Mouse (Mus musculus) liver, embryonic 15.5 days (tissue): ENCODE results near the gene Cdk5rap1. TPM values are rescaled to one million over a fixed set of nuclear protein-coding genes. Genes with fewer than 3 reads are reported as not detected.
A peak's percentile ranks its signal among the peaks of the same experiment; 100 is the strongest.

Experiments used
- ATAC-seq: fragments of 200-750 bp; cut with Nextera tagmentation; 2 replicates; pipeline ENCODE4 v1.8.0; 2017; ENCODE audit warnings: moderate number of reproducible peaks, mild to moderate bottlenecking, moderate library complexity; ENCODE audit not compliant: insufficient read depth
- H3K27ac ChIP-seq: fragments of 300-500 bp; sonication (generic); replicated peaks from 2 replicates; pipeline ENCODE4 v1.5.1; 2015; ENCODE audit warnings: mild to moderate bottlenecking, inconsistent platforms
- H3K27me3 ChIP-seq: fragments of 300-500 bp; sonication (generic); 2 replicates; pipeline ENCODE4 v1.6.1; 2015; ENCODE audit warnings: mild to moderate bottlenecking, inconsistent platforms
- H3K36me3 ChIP-seq: fragments of 300-500 bp; sonication (generic); replicated peaks from 2 replicates; pipeline ENCODE4 v1.6.1; 2015; ENCODE audit warnings: moderate library complexity, mild to moderate bottlenecking, inconsistent platforms
- H3K4me1 ChIP-seq: fragments of 300-500 bp; sonication (generic); replicated peaks from 2 replicates; pipeline ENCODE4 v1.6.1; 2015; ENCODE audit warnings: inconsistent platforms
- H3K4me2 ChIP-seq: fragments of 300-500 bp; sonication (generic); 2 replicates; pipeline ENCODE4 v1.6.1; 2015; ENCODE audit warnings: moderate library complexity, mild to moderate bottlenecking, inconsistent platforms
- H3K4me3 ChIP-seq: fragments of 300-500 bp; sonication (generic); replicated peaks from 2 replicates; pipeline ENCODE4 v1.5.1; 2015; ENCODE audit warnings: mild to moderate bottlenecking, inconsistent platforms
- H3K9ac ChIP-seq: fragments of 300-500 bp; sonication (generic); 2 replicates; pipeline ENCODE4 v1.6.1; 2015; ENCODE audit warnings: moderate library complexity, mild to moderate bottlenecking, inconsistent platforms
- H3K9me3 ChIP-seq: fragments of 300-500 bp; sonication (generic); replicated peaks from 2 replicates; pipeline ENCODE4 v1.6.1; 2016; ENCODE audit warnings: inconsistent platforms
- WGBS: fragments of 180-500 bp; shearing (Covaris S2); methylation state at CpG from one replicate; pipeline ENCODE4 v1.1.7; 2015; ENCODE audit warnings: mixed read lengths; ENCODE audit not compliant: insufficient replicate concordance; 5-methylcytosine and 5-hydroxymethylcytosine counted together
- polyA plus RNA-seq: library from polyadenylated mRNA; unstranded; fragments of >200 nt; fragmentation: Nextera tagmentation; extraction: Ambion mirVana; gene quantifications from 2 replicates; pipeline ENCODE4 v1.2.1, GENCODE M21; 2015

Gene Cdk5rap1
- polyA plus RNA-seq = 12.6 and 12.8 TPM in 2 replicates

GRCm38 (mm10) chr2:154372842-154373500, at the start of gene Cdk5rap1:
Gene Cdk5rap1 (minus strand): TSS chr2:154373010.
- peak within 1 kb of the TSS; percentile 80 for H3K4me3 ChIP-seq
- H3K27ac ChIP-seq = peak within 1 kb of the TSS; percentile 87
- H3K9me3 ChIP-seq = no peaks in the 10 kb centered on the region
- H3K9ac ChIP-seq = peak within 1 kb of the TSS; percentile 91
- H3K27me3 ChIP-seq = no peaks in the 10 kb centered on the region
- 14% methylated on average over 9 of the region's 9 CpGs for WGBS
- peak; percentile 33; the same call in 1 of the 2 replicates for ATAC-seq
- peaks cover 7% of the 10 kb centered on the region; the same call in 1 of the 2 replicates for H3K36me3 ChIP-seq
- peak within 1 kb of the TSS; percentile 81 for H3K4me2 ChIP-seq
- H3K4me1 ChIP-seq = peaks cover 23% of the 10 kb centered on the region

- peaks cover 19% of the 10 kb centered on the region for H3K27me3 ChIP-seq
- H3K9ac ChIP-seq = no peak overlapping the region
- H3K4me1 ChIP-seq = no peaks in the 10 kb centered on the region
- no peak overlapping the region for H3K27ac ChIP-seq
- H3K36me3 ChIP-seq = no peaks in the 10 kb centered on the region
- H3K4me2 ChIP-seq = no peak overlapping the region
- 55% methylated on average over 5 of the region's 5 CpGs for WGBS
- ATAC-seq = no peak
- H3K4me3 ChIP-seq = no peak overlapping the region
- no peaks in the 10 kb centered on the region for H3K9me3 ChIP-seq
Measured at GRCm38 (mm10) chr2:154422181-154422580, 49.4 kb upstream of the Cdk5rap1 start.

- no peak overlapping the region for H3K4me2 ChIP-seq
- H3K27ac ChIP-seq = no peak overlapping the region
- no peak overlapping the region for H3K9ac ChIP-seq
- no peak for ATAC-seq
- H3K36me3 ChIP-seq = no peaks in the 10 kb centered on the region
- H3K9me3 ChIP-seq = no peaks in the 10 kb centered on the region
- H3K4me3 ChIP-seq = no peak overlapping the region
- 49% methylated on average over 7 of the region's 7 CpGs for WGBS
- no peaks in the 10 kb centered on the region for H3K4me1 ChIP-seq
- H3K27me3 ChIP-seq = peaks cover 8% of the 10 kb centered on the region; the same call in 1 of the 2 replicates
Measured at GRCm38 (mm10) chr2:154420942-154421731, 48.3 kb upstream of the Cdk5rap1 start.

GRCm38 (mm10) chr2:154419631-154420515, 47.1 kb upstream of the Cdk5rap1 start:
- Histone ChIP-seq H3K27ac (no peak overlapping the region), H3K9me3 (no peaks in the 10 kb centered on the region), H3K4me1 (no peaks in the 10 kb centered on the region), H3K4me2 (no peak overlapping the region), H3K27me3 (peaks cover 7% of the 10 kb centered on the region; the same call in 1 of the 2 replicates), H3K36me3 (no peaks in the 10 kb centered on the region), H3K9ac (no peak overlapping the region), H3K4me3 (no peak overlapping the region)
- 81% methylated on average over 9 of the region's 9 CpGs for WGBS
- ATAC-seq = no peak

- H3K9ac ChIP-seq = no peak overlapping the region
- H3K4me3 ChIP-seq = no peak overlapping the region
- H3K36me3 ChIP-seq = no peaks in the 10 kb centered on the region
- 65% methylated on average over 7 of the region's 7 CpGs for WGBS
- H3K9me3 ChIP-seq = no peaks in the 10 kb centered on the region
- no peaks in the 10 kb centered on the region for H3K4me1 ChIP-seq
- peaks cover 7% of the 10 kb centered on the region; the same call in 1 of the 2 replicates for H3K27me3 ChIP-seq
- H3K27ac ChIP-seq = no peak overlapping the region
- no peak overlapping the region for H3K4me2 ChIP-seq
- no peak for ATAC-seq
Measured at GRCm38 (mm10) chr2:154418001-154418400, 45.2 kb upstream of the Cdk5rap1 start.

- WGBS = 30% methylated on average over 3 of the region's 3 CpGs
- H3K9ac ChIP-seq = no peak overlapping the region
- peaks cover 6% of the 10 kb centered on the region; the same call in 1 of the 2 replicates for H3K27me3 ChIP-seq
- H3K4me3 ChIP-seq = no peak overlapping the region
- no peak for ATAC-seq
- H3K27ac ChIP-seq = no peak overlapping the region
- no peaks in the 10 kb centered on the region for H3K9me3 ChIP-seq
- H3K36me3 ChIP-seq = no peaks in the 10 kb centered on the region
- H3K4me1 ChIP-seq = no peaks in the 10 kb centered on the region
- H3K4me2 ChIP-seq = no peak overlapping the region
Measured at GRCm38 (mm10) chr2:154417107-154417506, 44.3 kb upstream of the Cdk5rap1 start.

GRCm38 (mm10) chr2:154412018-154412666, 39.3 kb upstream of the Cdk5rap1 start:
- H3K9ac ChIP-seq = no peak overlapping the region
- H3K27ac ChIP-seq = no peak overlapping the region
- H3K4me3 ChIP-seq = no peak overlapping the region
- no peaks in the 10 kb centered on the region for H3K36me3 ChIP-seq
- ATAC-seq = no peak
- 61% methylated on average over 7 of the region's 7 CpGs for WGBS
- no peak overlapping the region for H3K4me2 ChIP-seq
- H3K9me3 ChIP-seq = no peaks in the 10 kb centered on the region
- H3K4me1 ChIP-seq = peaks cover 13% of the 10 kb centered on the region
- peaks cover 34% of the 10 kb centered on the region for H3K27me3 ChIP-seq

- H3K27me3 ChIP-seq = peaks cover 51% of the 10 kb centered on the region
- peaks cover 16% of the 10 kb centered on the region for H3K4me1 ChIP-seq
- no peaks in the 10 kb centered on the region for H3K9me3 ChIP-seq
- ATAC-seq = no peak
- H3K4me2 ChIP-seq = no peak overlapping the region
- no peak overlapping the region for H3K27ac ChIP-seq
- WGBS = 47% methylated on average over 2 of the region's 2 CpGs
- H3K9ac ChIP-seq = no peak overlapping the region
- H3K4me3 ChIP-seq = no peak overlapping the region
- H3K36me3 ChIP-seq = no peaks in the 10 kb centered on the region
Measured at GRCm38 (mm10) chr2:154410355-154410754, 37.5 kb upstream of the Cdk5rap1 start.

- no peaks in the 10 kb centered on the region for H3K36me3 ChIP-seq
- H3K27ac ChIP-seq = no peak within 1 kb of the TSS
- peak within 1 kb of the TSS; percentile 67 for H3K4me3 ChIP-seq
- peak within 1 kb of the TSS; percentile 57 for H3K9ac ChIP-seq
- 3% methylated on average over 83 of the region's 84 CpGs for WGBS
- H3K9me3 ChIP-seq = no peaks in the 10 kb centered on the region
- H3K4me1 ChIP-seq = peaks cover 16% of the 10 kb centered on the region
- ATAC-seq = peak; percentile 88
- H3K4me2 ChIP-seq = peak within 1 kb of the TSS; percentile 93
- H3K27me3 ChIP-seq = peaks cover 53% of the 10 kb centered on the region
Measured at GRCm38 (mm10) chr2:154407643-154408445, 35.0 kb upstream of the Cdk5rap1 start, which contains the start of gene Snta1. Gene Snta1 (minus strand): TSS chr2:154408099.
